Mouse (Mus musculus) olfactory bulb, adult 2 months (tissue): ENCODE results near the gene Cbfa2t2.

ENCODE experiments used
- CTCF ChIP-seq: fragments of 200-500 bp; IDR thresholded peaks from 2 replicates; pipeline ENCODE4 v1.5.1; 2012; ENCODE audit warnings: low read depth, mild to moderate bottlenecking, low read length, moderate library complexity; ENCODE audit not compliant: insufficient read depth
- POLR2A ChIP-seq: fragments of 200-500 bp; IDR thresholded peaks from 2 replicates; pipeline ENCODE4 v1.6.1; 2012; ENCODE audit warnings: mild to moderate bottlenecking, low read depth, low read length, moderate library complexity; ENCODE audit not compliant: insufficient read depth

DNA sequence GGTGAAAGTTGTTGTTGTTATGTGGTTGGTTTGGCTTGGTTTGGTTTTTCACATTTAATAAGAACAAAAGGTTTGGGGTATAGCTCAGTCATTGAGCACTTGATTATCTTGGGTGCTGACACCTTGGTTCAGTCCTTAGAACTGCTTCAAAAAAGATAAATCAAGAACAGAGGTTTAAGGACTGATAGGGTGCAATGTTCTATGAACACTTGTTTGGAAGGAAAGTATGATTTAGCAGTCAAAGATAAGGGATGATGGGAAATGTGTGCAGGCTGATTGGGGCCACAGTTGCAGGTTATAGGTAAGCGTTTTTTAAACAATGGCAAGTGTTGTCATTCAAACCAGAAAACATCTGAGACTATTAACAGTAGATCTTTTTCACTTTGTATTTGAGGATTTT is 17.8 kb downstream of the Cbfa2t2 start:
- TF ChIP-seq CTCF (no peak), POLR2A (no peak)
